Mouse (Mus musculus) CH12.LX (cell line): Measurements from ENCODE around the gene Itih4. TPM values are rescaled to one million over a fixed set of nuclear protein-coding genes. Genes with fewer than 3 reads are reported as not detected.

Experiments used
- DNase-seq: peaks from one replicate; pipeline ENCODE4 v3.0.0-alpha.2; 2013; ENCODE audit errors: extremely low read depth
- H3K27ac ChIP-seq: 2 replicates; pipeline ENCODE4 v1.5.1; 2012; ENCODE audit warnings: low read depth, mild to moderate bottlenecking, control low read depth, moderate library complexity; ENCODE audit not compliant: insufficient read depth
- H3K27me3 ChIP-seq: replicated peaks from 2 replicates; pipeline ENCODE3; 2012; ENCODE audit warnings: inconsistent platforms
- H3K36me3 ChIP-seq, 2 experiments: replicated peaks in 1 of 2; 2 replicates each; pipeline versions ENCODE3 to v1.6.1; 2012; ENCODE audit warnings: inconsistent platforms in 1 of 2, low read length in 1 of 2, mild to moderate bottlenecking in 1 of 2, mixed read lengths in 1 of 2, moderate library complexity in 1 of 2; ENCODE audit not compliant: control insufficient read depth in 1 of 2, insufficient read depth in 1 of 2
- H3K4me1 ChIP-seq, 2 experiments: 2 replicates each; pipeline ENCODE4 v1.6.1; 2012; ENCODE audit warnings: inconsistent platforms in 1 of 2, moderate library complexity in 1 of 2; ENCODE audit not compliant: insufficient read depth in 2 of 2, control insufficient read depth in 1 of 2
- H3K4me2 ChIP-seq: 2 replicates; pipeline ENCODE4 v1.6.1; 2012; ENCODE audit warnings: low read depth, mild to moderate bottlenecking, control low read depth; ENCODE audit not compliant: poor library complexity, insufficient read depth, severe bottlenecking
- H3K4me3 ChIP-seq, 3 experiments: fragments of 150-350 bp in 1 of 3; sonication (generic) in 1 of 3; replicated peaks in 1 of 3; 2 replicates each; pipeline versions ENCODE3 to v1.5.1; 2011 to 2012; ENCODE audit warnings: low read depth in 2 of 3, low read length in 2 of 3, mild to moderate bottlenecking in 2 of 3, moderate library complexity in 2 of 3, control low read depth in 1 of 3, improper control_type of control experiment in 1 of 3, inconsistent platforms in 1 of 3, mixed read lengths in 1 of 3; ENCODE audit not compliant: poor library complexity in 1 of 3
- H3K79me2 ChIP-seq: replicated peaks from 2 replicates; pipeline ENCODE4 v1.6.1; 2012; ENCODE audit warnings: mild to moderate bottlenecking, moderate library complexity; ENCODE audit not compliant: control insufficient read depth, poor library complexity, insufficient read depth, severe bottlenecking; ENCODE audit errors: extremely low read depth
- H3K9ac ChIP-seq: 2 replicates; pipeline ENCODE4 v1.6.1; 2012; ENCODE audit warnings: low read depth, mild to moderate bottlenecking, control low read depth, moderate library complexity; ENCODE audit not compliant: insufficient read depth
- H3K9me3 ChIP-seq: replicated peaks from 2 replicates; pipeline ENCODE3; 2012; ENCODE audit warnings: low read length, inconsistent platforms, mixed read lengths
- CHD1 ChIP-seq: IDR thresholded peaks from 2 replicates; pipeline ENCODE4 v1.6.1; 2012; ENCODE audit warnings: low read depth, low read length, improper control_type of control experiment, inconsistent platforms
- CHD2 ChIP-seq: IDR thresholded peaks from 2 replicates; pipeline ENCODE4 v1.6.1; 2011; ENCODE audit warnings: low read length, improper control_type of control experiment
- E2F4 ChIP-seq: IDR thresholded peaks from 2 replicates; pipeline ENCODE4 v1.6.1; 2011; ENCODE audit warnings: low read depth, low read length, improper control_type of control experiment; ENCODE audit not compliant: insufficient replicate concordance
- EP300 ChIP-seq: IDR thresholded peaks from 2 replicates; pipeline ENCODE4 v1.6.1; 2011; ENCODE audit warnings: low read length, improper control_type of control experiment
- GABPA ChIP-seq: IDR thresholded peaks from 2 replicates; pipeline ENCODE4 v1.6.1; 2012; ENCODE audit warnings: low read depth, low read length, improper control_type of control experiment, inconsistent platforms; ENCODE audit not compliant: insufficient replicate concordance
- HCFC1 ChIP-seq: IDR thresholded peaks from 2 replicates; pipeline ENCODE4 v1.6.1; 2012; ENCODE audit warnings: low read depth, mild to moderate bottlenecking, inconsistent platforms, low read length, improper control_type of control experiment
- IRF4 ChIP-seq: IDR thresholded peaks from 2 replicates; pipeline ENCODE4 v1.6.1; 2014; ENCODE audit warnings: low read depth, mild to moderate bottlenecking, inconsistent platforms, low read length, improper control_type of control experiment
- JUND ChIP-seq: conservative IDR thresholded peaks from 2 replicates; pipeline ENCODE4 v1.6.1; 2011; ENCODE audit warnings: low read depth, low read length, improper control_type of control experiment
- MAFK ChIP-seq: IDR thresholded peaks from 2 replicates; pipeline ENCODE4 v1.6.1; 2011; ENCODE audit warnings: low read length, improper control_type of control experiment; ENCODE audit not compliant: insufficient replicate concordance
- MAX ChIP-seq: IDR thresholded peaks from 2 replicates; pipeline ENCODE4 v1.6.1; 2011; ENCODE audit warnings: low read length, improper control_type of control experiment
- MAZ ChIP-seq: IDR thresholded peaks from 2 replicates; pipeline ENCODE4 v1.6.1; 2012; ENCODE audit warnings: low read depth, mild to moderate bottlenecking, inconsistent platforms, low read length, improper control_type of control experiment, moderate library complexity
- MEF2A ChIP-seq: IDR thresholded peaks from 2 replicates; pipeline ENCODE4 v1.6.1; 2014; ENCODE audit warnings: low read depth, mild to moderate bottlenecking, inconsistent platforms, low read length, improper control_type of control experiment, borderline replicate concordance
- MYC ChIP-seq: IDR thresholded peaks from 2 replicates; pipeline ENCODE4 v1.6.1; 2011; ENCODE audit warnings: low read depth, mild to moderate bottlenecking, improper control_type of control experiment, low read length
- NELFE ChIP-seq: IDR thresholded peaks from 2 replicates; pipeline ENCODE4 v1.6.1; 2011; ENCODE audit warnings: low read depth, low read length, improper control_type of control experiment
- POLR2A ChIP-seq: IDR thresholded peaks from 2 replicates; pipeline ENCODE4 v1.6.1; 2011; ENCODE audit warnings: low read depth, mild to moderate bottlenecking, improper control_type of control experiment, low read length
- POLR2AphosphoS2 ChIP-seq: IDR thresholded peaks from 2 replicates; pipeline ENCODE4 v1.6.1; 2011; ENCODE audit warnings: low read depth, low read length, improper control_type of control experiment
- RAD21 ChIP-seq: IDR thresholded peaks from 2 replicates; pipeline ENCODE4 v1.6.1; 2011; ENCODE audit warnings: low read depth, mild to moderate bottlenecking, low read length, improper control_type of control experiment, moderate library complexity
- SIN3A ChIP-seq: IDR thresholded peaks from 2 replicates; pipeline ENCODE4 v1.6.1; 2012; ENCODE audit warnings: low read length, improper control_type of control experiment, inconsistent platforms
- TBP ChIP-seq: conservative IDR thresholded peaks from 2 replicates; pipeline ENCODE4 v1.6.1; 2011; ENCODE audit warnings: low read depth, low read length, improper control_type of control experiment
- TCF12 ChIP-seq: IDR thresholded peaks from 2 replicates; pipeline ENCODE4 v1.6.1; 2014; ENCODE audit warnings: low read depth, mild to moderate bottlenecking, inconsistent platforms, low read length, improper control_type of control experiment
- UBTF ChIP-seq: IDR thresholded peaks from 2 replicates; pipeline ENCODE4 v1.6.1; 2012; ENCODE audit warnings: low read depth, mild to moderate bottlenecking, inconsistent platforms, low read length, improper control_type of control experiment, moderate library complexity
- ZKSCAN1 ChIP-seq: IDR thresholded peaks from 2 replicates; pipeline ENCODE4 v1.6.1; 2012; ENCODE audit warnings: low read depth, inconsistent platforms, low read length, improper control_type of control experiment, borderline replicate concordance
- ZMIZ1 ChIP-seq: IDR thresholded peaks from 2 replicates; pipeline ENCODE4 v1.6.1; 2012; ENCODE audit warnings: low read depth, mild to moderate bottlenecking, inconsistent platforms, low read length, improper control_type of control experiment
- ZNF384 ChIP-seq: IDR thresholded peaks from 2 replicates; pipeline ENCODE4 v1.6.1; 2012; ENCODE audit warnings: low read depth, low read length, improper control_type of control experiment, inconsistent platforms
- dilution Hi-C: fragments of 300-500 bp; cut with MboI; formaldehyde crosslinking; loops from 2 replicates; pipeline ENCODE4 v1.14.3; 2020; ENCODE audit warnings: low sequenced_read_pairs; ENCODE audit not compliant: extremely low pct_unique_long_range_greater_than_20kb, extremely low pct_ligation_motif_present
- in situ Hi-C: fragments of 300-500 bp; cut with MboI; formaldehyde crosslinking; loops from 3 replicates; pipeline ENCODE4 v1.14.3; 2019; ENCODE audit warnings: low sequenced_read_pairs, low pct_ligation_motif_present, low pct_unique_long_range_greater_than_20kb, mixed read lengths
- polyA plus RNA-seq: library from polyadenylated mRNA; unstranded; fragments of >175 nt; gene quantifications from 2 replicates; pipeline ENCODE4 v1.2.1, GENCODE M21; 2012; ENCODE audit warnings: low read depth; ENCODE audit not compliant: insufficient read length
- total RNA-seq, 2 experiments: library from RNA; depleted of rRNA; stranded (reverse); fragments of 300-350 nt in 1 of 2; fragments of >200 nt in 1 of 2; gene quantifications; 2 replicates each; pipeline ENCODE4 v1.2.3; 2012 to 2014

The Itih4 gene
- total and polyA plus RNA-seq, 3 experiments, result not detected

DNA sequence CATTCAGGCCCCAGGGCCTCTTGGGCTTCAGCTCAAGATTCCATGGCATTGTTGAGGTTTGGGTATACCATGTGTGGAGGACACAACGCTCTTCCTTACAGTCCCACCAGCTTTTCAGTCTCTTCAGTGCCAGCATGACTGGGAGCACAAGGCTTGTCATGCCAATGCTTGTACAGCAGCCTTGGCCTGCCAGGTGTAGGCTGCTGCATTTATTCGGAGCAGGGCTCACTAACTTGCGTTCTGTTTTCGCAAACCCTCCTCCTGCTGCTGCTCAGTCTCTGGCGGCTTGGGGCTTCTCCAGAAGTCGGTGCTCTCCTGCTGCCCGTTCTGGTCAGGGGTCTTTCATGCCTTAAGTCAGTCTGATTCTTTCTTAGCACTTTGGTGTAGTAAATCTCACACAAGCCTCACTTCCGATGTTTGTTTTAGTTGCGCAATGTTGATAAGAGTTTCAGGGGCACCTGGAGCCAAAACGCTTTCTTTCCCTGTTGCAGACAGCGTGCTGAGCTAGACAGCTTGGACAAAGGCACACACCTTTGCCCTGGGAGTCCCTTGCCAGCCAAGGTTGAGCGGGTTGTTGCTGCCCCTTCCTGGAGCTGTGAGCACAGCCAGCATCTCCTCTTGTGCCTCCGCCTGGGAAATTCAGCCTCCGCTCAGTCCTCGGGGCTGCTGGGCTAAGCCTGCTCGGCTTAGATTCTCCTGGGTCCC lies 24.7 kb upstream of the Itih4 start:
- Histone ChIP-seq H3K9me3 (no peaks in the 10 kb centered on the region), H3K27me3 (no peaks in the 10 kb centered on the region), H3K4me2 (no peak overlapping the region)
- no peak for TF ChIP-seq IRF4
- no peak for TF ChIP-seq MYC
- no peak for TF ChIP-seq ZNF384
- TF ChIP-seq ZKSCAN1, result no peak
- no peak for TF ChIP-seq JUND
- no peak for TF ChIP-seq E2F4
- TF ChIP-seq CHD1, result no peak
- no peak for TF ChIP-seq HCFC1
- TF ChIP-seq MAFK, result no peak
- no peak for TF ChIP-seq NELFE
- TF ChIP-seq EP300, result no peak
- TF ChIP-seq MEF2A, result no peak
- TF ChIP-seq POLR2AphosphoS2, result no peak
- no peak for TF ChIP-seq MAX
- TF ChIP-seq RAD21, result no peak
- TF ChIP-seq TBP, result no peak
- TF ChIP-seq, all 38 proteins: peak for 0
- H3K27ac ChIP-seq, result no peak overlapping the region
- H3K4me1 ChIP-seq, result peaks cover 0 to 27% of the 10 kb centered on the region in 2 experiments; a peak in 2 of 4 replicates
- in situ Hi-C loops, result no loop called here
- DNase-seq, result no peak
- H3K4me3 ChIP-seq, result no peak overlapping the region
- dilution Hi-C loops, result no loop called here
- peaks cover 14 to 64% of the 10 kb centered on the region in 2 experiments for H3K36me3 ChIP-seq
- no peak overlapping the region for H3K9ac ChIP-seq
- no peaks in the 10 kb centered on the region for H3K79me2 ChIP-seq

GRCm38 (mm10) chr14:30862368-30862767 lies 23.9 kb upstream of the Itih4 start:
- H3K27ac ChIP-seq, result no peak overlapping the region
- in situ Hi-C loops, result no loop called here

More at GRCm38 (mm10) chr14:30862368-30862767, 23.9 kb upstream of the Itih4 start:
- no peaks in the 10 kb centered on the region for H3K79me2 ChIP-seq
- dilution Hi-C loops, result no loop called here
- no peak overlapping the region for H3K4me2 ChIP-seq
- no peak overlapping the region for H3K9ac ChIP-seq
- peaks cover 14 to 70% of the 10 kb centered on the region in 2 experiments for H3K36me3 ChIP-seq
- H3K27me3 ChIP-seq, result no peaks in the 10 kb centered on the region
- peaks cover 0 to 27% of the 10 kb centered on the region in 2 experiments; a peak in 2 of 4 replicates for H3K4me1 ChIP-seq
- no peak for DNase-seq
- no peak overlapping the region for H3K4me3 ChIP-seq
- no peaks in the 10 kb centered on the region for H3K9me3 ChIP-seq
- TF ChIP-seq CHD1 (no peak), MAFK (no peak), CHD2 (no peak), UBTF (no peak), SIN3A (no peak), POLR2A (no peak), ZKSCAN1 (no peak), TBP (no peak), TCF12 (no peak), GABPA (no peak), ZMIZ1 (no peak), MAZ (no peak), MAX (no peak), NELFE (no peak)
